Mouse (Mus musculus): ENCODE measurements around the gene Phpt1. TPM values are rescaled to one million over a fixed set of nuclear protein-coding genes. Genes with fewer than 3 reads are reported as not detected.

The Phpt1 gene
- polyA plus RNA-seq (2012; rRNA removed) = 138 and 169 TPM in 2 replicates

DNA sequence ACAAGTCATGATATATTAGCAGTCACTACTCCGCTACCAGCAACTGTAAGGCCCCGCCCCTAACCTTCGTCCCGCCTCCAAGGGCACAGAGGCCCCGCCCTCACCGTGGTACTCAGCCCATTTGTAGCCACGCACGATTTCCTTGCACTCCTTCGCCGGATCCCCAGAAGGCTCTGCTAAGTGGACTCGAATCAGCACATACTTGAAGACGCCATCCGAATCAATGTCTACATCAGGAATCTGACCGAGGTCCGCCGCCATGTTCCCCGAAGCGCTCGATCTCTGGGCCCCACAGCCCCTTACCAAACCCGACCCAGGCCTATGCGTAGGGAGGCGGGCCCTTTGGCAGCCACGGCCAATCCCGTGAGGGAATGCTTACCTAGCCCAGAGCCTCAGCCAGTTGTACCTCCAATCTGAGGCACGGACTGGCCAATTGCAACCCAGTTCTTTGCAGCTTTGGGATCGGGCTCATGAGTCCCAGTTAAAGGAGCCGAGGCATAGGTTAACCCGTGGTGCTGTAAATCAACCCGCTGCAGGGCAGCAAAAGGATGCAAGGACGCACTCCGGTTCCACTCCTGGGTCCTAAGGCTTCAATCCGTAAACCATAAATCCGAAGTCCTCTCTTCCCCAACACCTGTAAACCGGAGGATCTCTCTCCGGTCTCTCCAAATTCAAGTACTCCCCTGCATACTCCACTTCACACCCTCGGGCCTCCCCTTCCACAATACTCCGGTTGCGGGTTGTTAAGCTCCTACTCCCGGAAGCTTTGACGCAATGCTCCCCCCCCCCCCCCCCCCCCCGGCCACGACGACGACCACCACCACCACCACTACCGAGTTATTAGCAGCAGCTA, at the start of gene Phpt1, which contains the start of gene Mamdc4:
Phpt1 (minus strand) TSS at position 646 of the 853 bp plus-strand sequence.
Mamdc4 (minus strand) TSS at position 267 of the 853 bp plus-strand sequence.
- TF ChIP-seq POLR2A (IDR thresholded peaks at IDR 0.05; ENCODE audit: borderline replicate concordance, extremely low read depth, insufficient read depth, insufficient read length, poor library complexity, severe bottlenecking) (peak; percentile 38; the same call in 1 of the 2 replicates), CTCF (IDR thresholded peaks at IDR 0.05; ENCODE audit: borderline replicate concordance, extremely low read depth, insufficient read depth, insufficient read length) (no peak)
- DNase-seq (ENCODE audit: low read depth) = peak; percentile 99

DNA sequence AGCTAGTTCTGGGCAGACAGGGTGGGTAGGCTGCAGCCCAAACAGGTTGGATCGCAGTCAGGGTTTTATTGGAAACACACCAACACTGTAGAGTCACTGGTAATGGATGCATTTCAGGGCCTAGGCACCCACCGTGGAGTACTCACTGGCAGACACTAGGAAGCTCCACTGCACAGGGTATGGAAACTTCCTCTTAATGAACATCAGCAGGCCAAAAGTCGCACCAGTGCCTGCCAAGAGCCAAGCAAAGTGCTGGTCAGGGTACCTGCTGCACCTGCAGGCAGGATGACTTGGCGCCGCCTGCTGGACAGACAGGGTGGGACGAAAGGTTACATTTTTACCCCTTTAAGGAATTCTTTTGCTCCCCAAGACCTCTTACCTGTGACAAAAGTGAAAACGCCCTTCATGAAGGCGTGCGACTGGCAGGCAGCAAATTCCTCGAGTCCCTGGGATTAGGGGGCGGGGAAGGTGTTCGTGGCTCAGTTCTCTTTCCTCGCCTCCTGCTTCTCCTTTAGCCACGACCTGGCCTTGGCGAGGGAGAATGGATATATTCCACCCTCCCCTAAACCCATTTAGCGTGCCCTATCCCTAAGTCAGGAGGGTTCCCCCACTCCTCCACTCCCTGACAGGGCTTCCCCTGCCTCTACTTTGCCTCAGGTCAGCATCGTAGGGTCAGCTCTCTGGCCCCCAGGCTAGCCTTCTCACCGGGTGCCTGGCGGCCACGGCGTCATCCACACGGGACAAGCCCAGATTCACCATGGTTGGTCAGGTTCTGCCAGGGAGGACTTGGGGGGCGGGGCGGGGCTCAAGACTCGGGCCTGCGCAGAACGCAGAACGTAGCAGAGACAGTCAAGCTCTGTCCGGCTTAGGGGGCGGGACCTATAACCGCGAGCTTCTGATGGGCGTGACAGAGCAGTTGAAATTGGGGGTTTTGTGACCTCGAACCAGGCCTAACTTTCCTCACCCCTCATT, 46.5 kb upstream of the Phpt1 start, which contains the start of gene Tmem141:
Tmem141 (minus strand) TSS at position 777 of the 972 bp plus-strand sequence.
- DNase-seq (ENCODE audit: low read depth) = peak; percentile 92
- TF ChIP-seq CTCF (IDR thresholded peaks at IDR 0.05; ENCODE audit: borderline replicate concordance, extremely low read depth, insufficient read depth, insufficient read length) (peak; percentile 70), POLR2A (IDR thresholded peaks at IDR 0.05; ENCODE audit: borderline replicate concordance, extremely low read depth, insufficient read depth, insufficient read length, poor library complexity, severe bottlenecking) (no peak)

DNA sequence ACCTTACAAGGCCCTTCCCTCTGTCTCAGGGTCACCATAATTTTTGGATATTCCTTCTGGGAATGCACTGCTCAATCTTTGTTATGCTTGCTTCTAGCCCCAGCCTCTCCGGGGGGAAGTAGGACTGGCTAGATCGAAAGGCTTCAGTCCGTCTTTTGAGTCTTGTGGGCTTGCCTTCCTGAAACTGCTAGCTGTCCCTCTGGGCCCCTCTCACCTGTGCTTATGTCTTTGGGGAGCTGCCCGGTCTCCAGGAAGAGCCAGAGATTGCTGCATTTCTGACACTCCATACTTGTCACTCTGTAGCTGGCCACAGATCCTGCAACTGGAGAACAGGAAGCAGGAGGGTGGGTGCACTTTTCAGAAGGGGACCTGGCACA, 45.8 kb upstream of the Phpt1 start:
- no peak for TF ChIP-seq CTCF (IDR thresholded peaks at IDR 0.05; ENCODE audit: borderline replicate concordance, extremely low read depth, insufficient read depth, insufficient read length)
- TF ChIP-seq POLR2A (IDR thresholded peaks at IDR 0.05; ENCODE audit: borderline replicate concordance, extremely low read depth, insufficient read depth, insufficient read length, poor library complexity, severe bottlenecking) = no peak
- no peak for DNase-seq (ENCODE audit: low read depth)

DNA sequence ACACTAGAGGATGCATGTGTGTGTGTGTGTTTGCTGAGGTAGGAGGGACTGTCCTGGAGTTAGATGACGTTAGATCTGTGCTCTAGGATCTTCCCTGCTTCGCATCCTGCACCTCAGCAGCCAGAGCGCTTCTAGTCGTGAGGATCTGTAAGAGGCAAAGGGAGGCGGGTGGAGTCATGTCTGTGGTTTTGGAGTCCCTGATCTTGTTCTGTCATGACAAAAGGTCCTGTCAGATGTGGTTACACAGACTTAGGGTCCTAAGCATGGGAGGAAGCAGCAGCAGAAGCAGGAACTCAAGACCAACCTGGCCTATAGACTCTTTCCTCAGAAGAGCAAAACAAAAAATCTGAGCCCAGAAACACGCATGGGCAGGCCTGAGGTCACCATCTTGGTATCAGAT, 45.4 kb upstream of the Phpt1 start:
- TF ChIP-seq POLR2A (IDR thresholded peaks at IDR 0.05; ENCODE audit: borderline replicate concordance, extremely low read depth, insufficient read depth, insufficient read length, poor library complexity, severe bottlenecking) = no peak
- no peak for TF ChIP-seq CTCF (IDR thresholded peaks at IDR 0.05; ENCODE audit: borderline replicate concordance, extremely low read depth, insufficient read depth, insufficient read length)
- DNase-seq (ENCODE audit: low read depth) = no peak

DNA sequence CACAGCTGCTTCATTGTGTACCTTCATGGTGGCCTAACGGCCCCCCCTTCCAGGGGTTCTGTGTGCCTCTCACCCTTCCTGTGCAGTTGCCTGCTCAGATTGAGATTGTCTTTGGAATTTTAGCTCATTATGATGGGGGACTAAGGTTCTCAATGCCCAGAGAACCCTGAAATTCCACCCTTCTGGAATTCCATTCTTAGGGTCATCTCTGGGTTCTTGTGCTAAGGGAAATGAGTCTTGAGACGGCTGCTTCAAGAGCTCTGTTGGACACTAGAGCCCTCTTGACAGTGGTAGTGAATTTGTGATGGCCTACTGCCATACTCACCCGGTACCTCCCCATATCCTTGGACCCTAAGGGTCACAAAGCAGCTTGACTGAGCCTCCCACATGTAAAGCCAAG, 42.6 kb upstream of the Phpt1 start, which contains the start of gene Ccdc183:
Ccdc183 (minus strand) TSS at position 101 of the 400 bp plus-strand sequence.
- no peak for DNase-seq (ENCODE audit: low read depth)
- TF ChIP-seq CTCF (IDR thresholded peaks at IDR 0.05; ENCODE audit: borderline replicate concordance, extremely low read depth, insufficient read depth, insufficient read length) = no peak
- no peak for TF ChIP-seq POLR2A (IDR thresholded peaks at IDR 0.05; ENCODE audit: borderline replicate concordance, extremely low read depth, insufficient read depth, insufficient read length, poor library complexity, severe bottlenecking)

DNA sequence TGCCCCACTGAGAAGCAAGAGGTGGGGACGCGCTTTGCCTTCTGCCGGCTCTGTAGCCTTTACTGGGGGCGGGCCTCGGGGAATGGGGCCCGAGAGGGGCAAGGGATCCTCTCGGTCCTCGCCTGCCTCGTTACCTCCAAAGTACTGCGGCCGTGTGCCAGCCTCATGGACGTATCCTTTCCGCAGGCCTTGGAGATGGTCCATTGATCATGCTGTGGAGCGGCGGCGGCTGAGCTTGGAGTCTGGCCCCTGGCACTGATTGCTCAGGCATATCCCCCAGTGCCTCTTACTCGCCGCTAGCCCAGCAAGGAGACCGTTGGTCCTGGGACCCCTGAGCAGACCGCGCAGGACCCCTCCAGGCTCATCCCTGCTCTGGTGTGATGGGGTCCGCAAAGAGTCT, 41.4 kb upstream of the Phpt1 start:
- no peak for TF ChIP-seq POLR2A (IDR thresholded peaks at IDR 0.05; ENCODE audit: borderline replicate concordance, extremely low read depth, insufficient read depth, insufficient read length, poor library complexity, severe bottlenecking)
- no peak for TF ChIP-seq CTCF (IDR thresholded peaks at IDR 0.05; ENCODE audit: borderline replicate concordance, extremely low read depth, insufficient read depth, insufficient read length)
- peak; percentile 12 for DNase-seq (ENCODE audit: low read depth)

DNA sequence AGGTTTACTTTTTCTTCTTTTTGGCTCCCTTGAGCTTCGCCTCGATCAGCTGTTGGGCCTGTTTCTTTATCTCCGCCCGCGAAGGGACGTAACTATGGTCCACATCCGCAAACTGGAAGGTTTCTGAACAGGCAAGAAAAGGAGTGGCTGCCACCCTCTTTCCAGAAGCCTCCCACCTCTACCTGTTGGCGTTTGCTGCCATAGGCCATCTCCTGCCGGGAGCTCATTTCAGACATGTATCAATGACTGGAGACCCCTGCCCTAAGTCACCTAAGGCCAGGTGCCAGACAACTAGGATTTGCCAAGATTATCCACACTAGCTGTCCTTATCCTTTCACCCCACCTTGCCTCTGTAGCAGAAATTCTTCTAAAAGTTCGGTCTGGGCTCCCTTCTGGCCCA, 33.6 kb upstream of the Phpt1 start:
- no peak for DNase-seq (ENCODE audit: low read depth)
- TF ChIP-seq CTCF (IDR thresholded peaks at IDR 0.05; ENCODE audit: borderline replicate concordance, extremely low read depth, insufficient read depth, insufficient read length) (no peak), POLR2A (IDR thresholded peaks at IDR 0.05; ENCODE audit: borderline replicate concordance, extremely low read depth, insufficient read depth, insufficient read length, poor library complexity, severe bottlenecking) (no peak)

DNA sequence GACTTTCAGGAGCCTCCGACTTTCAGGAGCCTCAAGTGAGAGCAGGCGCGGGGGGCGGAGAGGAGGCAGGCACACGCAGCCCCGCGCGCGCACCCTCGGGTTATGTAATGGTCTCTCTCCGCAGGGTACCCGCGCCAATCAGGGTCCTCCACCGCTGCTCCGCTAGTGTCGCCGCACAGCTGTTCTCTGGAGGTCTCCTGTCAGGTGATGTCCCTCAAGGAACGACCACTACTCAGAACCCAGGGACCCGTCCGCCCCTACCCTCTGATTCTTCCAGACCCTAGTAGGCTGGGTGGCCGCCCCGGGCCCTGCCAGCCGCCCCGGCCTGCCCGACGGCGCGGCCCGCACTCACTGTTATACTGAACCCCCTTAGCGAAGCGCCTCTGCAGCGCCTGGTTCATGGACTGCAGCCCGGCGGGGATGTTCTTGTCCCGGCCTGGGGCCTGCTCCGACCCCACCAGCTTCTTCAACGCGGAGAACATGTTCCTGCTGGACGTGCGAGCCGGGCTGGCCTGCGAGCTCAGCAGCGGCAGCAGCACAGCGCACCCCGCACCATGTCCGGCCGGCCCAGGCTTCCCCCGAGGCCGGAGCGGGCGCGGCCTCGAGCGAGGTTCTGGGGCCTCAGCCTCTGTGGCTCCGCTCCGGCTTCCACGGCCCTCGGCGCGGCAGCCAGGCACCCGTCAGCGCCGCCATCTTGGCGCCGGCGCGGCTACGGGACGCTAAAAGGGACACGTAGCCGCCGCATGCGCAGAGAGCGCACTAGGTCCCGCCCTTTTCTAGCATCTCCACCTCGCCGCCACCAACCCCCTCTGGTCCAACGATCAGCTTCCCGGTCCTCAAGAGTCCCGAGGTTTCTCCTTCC, 33.0 kb upstream of the Phpt1 start, which contains the start of gene Rabl6:
Rabl6 (minus strand) TSS at position 761 of the 862 bp plus-strand sequence.
- TF ChIP-seq POLR2A (IDR thresholded peaks at IDR 0.05; ENCODE audit: borderline replicate concordance, extremely low read depth, insufficient read depth, insufficient read length, poor library complexity, severe bottlenecking) = peak; percentile 99
- no peak for TF ChIP-seq CTCF (IDR thresholded peaks at IDR 0.05; ENCODE audit: borderline replicate concordance, extremely low read depth, insufficient read depth, insufficient read length)

DNA sequence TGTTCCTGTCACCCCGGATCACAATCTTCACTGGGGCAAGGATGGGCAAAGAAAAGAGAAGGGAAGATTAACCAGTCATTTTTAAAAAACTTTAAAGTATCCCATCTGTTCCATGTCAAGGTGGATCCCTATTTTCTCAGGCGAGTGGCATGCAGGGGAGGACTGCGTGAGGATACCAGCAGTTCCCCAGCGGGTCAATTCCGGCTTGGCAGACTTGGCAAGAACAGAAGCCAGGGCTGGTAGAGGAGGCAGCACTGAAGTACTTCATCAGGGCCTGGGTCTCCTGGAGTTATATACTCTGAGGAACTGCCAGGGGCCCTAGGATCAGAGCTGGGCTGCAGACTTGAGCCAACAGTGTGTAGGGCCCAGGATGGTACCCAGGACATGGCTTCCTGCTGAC, 27.5 kb upstream of the Phpt1 start:
- no peak for TF ChIP-seq POLR2A (IDR thresholded peaks at IDR 0.05; ENCODE audit: borderline replicate concordance, extremely low read depth, insufficient read depth, insufficient read length, poor library complexity, severe bottlenecking)
- TF ChIP-seq CTCF (IDR thresholded peaks at IDR 0.05; ENCODE audit: borderline replicate concordance, extremely low read depth, insufficient read depth, insufficient read length) = no peak
- DNase-seq (ENCODE audit: low read depth) = no peak

More for the DNA sequence above, 33.0 kb upstream of the Phpt1 start, which contains the start of gene Rabl6:
- DNase-seq (ENCODE audit: low read depth) = peak; percentile 95

DNA sequence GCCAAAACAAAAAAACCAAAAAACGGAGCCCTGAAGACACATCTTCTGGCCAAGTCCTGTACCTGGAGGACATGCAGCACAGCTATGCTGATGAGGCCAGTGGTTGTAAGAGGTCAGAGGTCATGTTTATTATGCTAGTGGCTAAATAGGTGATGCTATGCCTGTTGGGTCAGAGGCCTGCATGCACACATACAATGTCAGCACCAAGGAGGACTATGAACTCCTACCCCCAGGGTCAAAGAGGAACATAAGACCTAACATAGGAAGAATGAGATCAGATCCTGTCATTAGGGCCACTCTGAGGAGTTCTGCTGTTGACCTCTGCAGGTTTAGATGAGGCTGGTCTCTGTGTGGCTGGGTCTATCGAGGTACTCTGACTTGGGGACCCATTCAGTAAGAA, 25.0 kb upstream of the Phpt1 start:
- TF ChIP-seq CTCF (IDR thresholded peaks at IDR 0.05; ENCODE audit: borderline replicate concordance, extremely low read depth, insufficient read depth, insufficient read length) (no peak), POLR2A (IDR thresholded peaks at IDR 0.05; ENCODE audit: borderline replicate concordance, extremely low read depth, insufficient read depth, insufficient read length, poor library complexity, severe bottlenecking) (no peak)

More for the DNA sequence above, 25.0 kb upstream of the Phpt1 start:
- DNase-seq (ENCODE audit: low read depth) = no peak

Data from brain, embryonic 14.5 days (tissue).